Mouse (Mus musculus) neutrophil, adult 5-6 weeks (primary cell): ENCODE results near the gene Prickle3. TPM values are rescaled to one million over a fixed set of nuclear protein-coding genes. Genes with fewer than 3 reads are reported as not detected.
A peak's percentile ranks its signal among the peaks of the same experiment; 100 is the strongest.
"Not testable (repeated sequence)": the region's sequence is repeated elsewhere in the genome, so short reads cannot be mapped to it uniquely, and the experiment has no call there.

Source experiments
- ATAC-seq: fragments of 151-379, 151-347 bp; 2 replicates; pipeline ENCODE4 v1.8.0; 2017; ENCODE audit warnings: mild to moderate bottlenecking, moderate TSS enrichment; ENCODE audit not compliant: insufficient number of reproducible peaks, poor library complexity, low FRiP score, severe bottlenecking; ENCODE audit errors: extremely low read depth
- total RNA-seq: library from RNA; stranded (forward); fragments of 200-1000 nt; gene quantifications from 2 replicates; pipeline ENCODE4 v1.2.3, GENCODE M21; 2017

The Prickle3 gene
- total RNA-seq, 1 experiment from 2014 or later = 37.0 TPM

- no peak for ATAC-seq
These were observed 8.9 kb downstream of the Prickle3 start for GRCm38 (mm10) chrX:7665739-7666502.

GRCm38 (mm10) chrX:7670390-7670881, 13.4 kb downstream of the Prickle3 start:
- ATAC-seq = peak; percentile 66

- ATAC-seq = no peak
These were observed 14.0 kb downstream of the Prickle3 start, which contains the start of gene Plp2 for GRCm38 (mm10) chrX:7670921-7671623. TSS of gene Plp2 (minus strand) at chrX:7671390.

GRCm38 (mm10) chrX:7672739-7673138, 15.7 kb downstream of the Prickle3 start:
- ATAC-seq = no peak

- ATAC-seq = peak; percentile 77
These were observed 16.7 kb downstream of the Prickle3 start for GRCm38 (mm10) chrX:7673578-7674281.

- no peak for ATAC-seq
These were observed 17.4 kb downstream of the Prickle3 start for GRCm38 (mm10) chrX:7674284-7675000.

GRCm38 (mm10) chrX:7675001-7675380, 17.9 kb downstream of the Prickle3 start:
- ATAC-seq = no peak

- ATAC-seq = no peak
These were observed 21.9 kb downstream of the Prickle3 start for GRCm38 (mm10) chrX:7678986-7679385.

GRCm38 (mm10) chrX:7679405-7680056, 22.5 kb downstream of the Prickle3 start:
- ATAC-seq = peak; percentile 98

GRCm38 (mm10) chrX:7680057-7680412, 23.0 kb downstream of the Prickle3 start:
- no peak for ATAC-seq

GRCm38 (mm10) chrX:7680864-7681263, 23.8 kb downstream of the Prickle3 start, which contains the start of gene Magix:
TSS of gene Magix (minus strand) at chrX:7681251.
- ATAC-seq = no peak

- no peak for ATAC-seq
These were observed 31.3 kb downstream of the Prickle3 start for GRCm38 (mm10) chrX:7688321-7688720.

- ATAC-seq = no peak
These were observed 33.4 kb downstream of the Prickle3 start for GRCm38 (mm10) chrX:7690486-7690885.

GRCm38 (mm10) chrX:7692862-7693261, 35.8 kb downstream of the Prickle3 start:
- ATAC-seq = peak; percentile 66

GRCm38 (mm10) chrX:7696520-7696919, 39.5 kb downstream of the Prickle3 start:
- no peak for ATAC-seq

- ATAC-seq = peak; percentile 99
These were observed 39.9 kb downstream of the Prickle3 start, which contains the start of gene Gpkow for GRCm38 (mm10) chrX:7696954-7697381. TSS of gene Gpkow (plus strand) at chrX:7697131.

- ATAC-seq = not testable (repeated sequence)
These were observed 56.7 kb downstream of the Prickle3 start for GRCm38 (mm10) chrX:7713764-7714134.

- peak; percentile 99 for ATAC-seq
These were observed 57.3 kb downstream of the Prickle3 start, which contains the start of gene Wdr45 for GRCm38 (mm10) chrX:7714135-7714899. TSS of gene Wdr45 (plus strand) at chrX:7714333.
